Mouse (Mus musculus) heart, postnatal 10 days (tissue): ENCODE results near the gene Gm9837. TPM values are rescaled to one million over a fixed set of nuclear protein-coding genes. Genes with fewer than 3 reads are reported as not detected.
"Not testable (repeated sequence)": the region's sequence is repeated elsewhere in the genome, so short reads cannot be mapped to it uniquely, and the experiment has no call there.

Source experiments
- DNase-seq, 2 experiments: peaks; one replicate each; pipeline ENCODE4 v3.0.0; 2021
- intact Hi-C: fragments of 180-260 bp; cut with DNase I; formaldehyde crosslinking; loops from one replicate; pipeline ENCODE4 v1.15.1; 2025
- total RNA-seq, 2 experiments: library from RNA; stranded (reverse); gene quantifications; 2 replicates each; pipeline ENCODE4 v1.2.3; 2021

The Gm9837 gene
- total RNA-seq, 2 experiments from 2014 or later, result not detected

DNA sequence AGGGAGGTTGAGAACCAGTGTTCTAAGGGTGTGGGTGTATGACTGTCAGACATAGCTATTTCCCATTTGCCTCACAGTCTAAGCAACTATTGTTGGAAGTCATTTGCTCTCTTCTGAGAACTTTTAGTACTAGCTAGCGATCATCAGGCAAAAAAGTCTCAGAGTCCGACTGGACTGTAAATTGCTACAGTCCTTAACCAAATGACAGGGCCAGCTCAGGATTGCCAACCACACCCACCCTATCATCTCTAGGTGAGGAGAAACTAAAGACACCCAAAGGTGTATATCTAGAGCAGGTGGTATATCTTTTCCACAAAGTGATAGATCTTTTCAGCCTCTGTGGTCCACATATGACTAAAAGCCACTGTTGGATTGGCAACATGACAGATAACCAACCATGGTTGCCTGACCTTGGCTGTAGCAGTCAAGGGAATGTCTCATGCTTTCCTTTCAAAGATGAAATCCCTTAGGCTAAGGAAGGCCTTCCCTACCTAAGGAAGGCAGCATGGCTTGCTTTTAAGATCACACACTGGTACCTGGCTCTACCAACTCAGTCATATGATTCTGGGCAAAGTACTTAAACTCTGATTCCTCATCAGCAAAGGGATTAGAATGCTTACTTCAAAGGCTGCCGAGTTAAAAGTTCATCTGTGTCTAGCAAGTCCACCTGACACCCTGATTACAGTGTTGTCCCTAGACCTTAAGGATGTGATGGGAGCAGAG is 42.1 kb downstream of the Gm9837 start:
- intact Hi-C loops, result no loop called here
- DNase-seq, result no peak

DNA sequence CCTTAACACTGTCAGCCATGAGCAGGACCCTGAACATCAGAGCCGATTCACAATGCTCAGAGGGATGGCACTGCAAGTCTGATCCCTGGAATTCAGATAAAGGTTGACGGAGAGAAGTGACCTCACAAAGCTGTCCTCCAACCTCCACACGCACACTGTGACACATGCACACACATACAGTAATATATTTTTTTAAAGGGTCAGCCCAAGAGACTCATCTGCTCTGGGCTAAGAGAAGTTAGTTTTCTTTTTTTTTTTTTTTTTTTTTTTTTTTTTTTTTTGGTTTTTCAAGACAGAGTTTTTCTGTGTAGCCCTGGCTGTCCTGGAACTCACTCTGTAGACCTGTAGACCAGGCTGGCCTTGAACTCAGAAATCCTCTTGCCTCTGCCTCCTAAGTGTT is 43.4 kb downstream of the Gm9837 start:
- DNase-seq, intact Hi-C loops: not testable (repeated sequence)

GRCm38 (mm10) chr11:53425711-53426255 is 44.5 kb downstream of the Gm9837 start:
- DNase-seq, result no peak
- intact Hi-C loops, result no loop called here

DNA sequence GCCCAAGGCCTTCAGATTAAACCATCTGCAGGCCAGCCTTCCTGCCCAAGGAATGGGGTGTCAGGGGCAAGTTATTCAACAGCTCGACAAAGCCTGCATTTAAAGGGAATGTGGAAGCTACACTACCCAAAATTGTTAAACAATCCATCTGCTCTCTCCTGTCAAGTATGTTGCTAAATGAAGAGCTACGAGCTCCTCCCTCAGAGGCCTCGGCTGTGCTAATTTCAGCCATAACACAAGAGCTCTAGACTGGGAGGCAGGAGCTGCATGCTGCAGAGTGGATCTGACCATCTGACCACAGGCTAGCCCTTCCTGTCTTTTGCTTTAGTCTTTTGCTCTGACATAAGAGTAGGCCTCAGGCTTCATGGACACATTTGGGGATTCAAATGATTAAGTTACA is 45.0 kb downstream of the Gm9837 start:
- intact Hi-C loops, result no loop called here
- no peak for DNase-seq

DNA sequence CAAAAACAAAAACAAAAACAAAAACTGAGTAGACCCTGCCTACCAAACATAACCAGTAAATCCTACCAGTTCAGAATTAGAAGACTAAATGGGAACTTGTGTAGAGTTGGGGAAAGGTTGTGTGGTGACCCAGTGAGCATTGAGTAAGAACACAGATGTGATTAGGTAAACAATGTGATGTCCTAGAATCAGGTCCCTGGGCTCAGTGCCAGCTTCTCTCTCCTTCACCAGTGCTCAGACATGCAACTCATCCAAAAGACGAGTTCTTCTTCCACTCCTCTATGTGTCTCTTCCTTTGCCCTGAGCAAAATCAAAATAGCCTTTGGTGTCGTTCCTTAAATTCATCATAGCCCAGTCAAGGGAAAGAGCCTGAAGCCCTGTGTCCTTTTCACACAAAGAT is 45.5 kb downstream of the Gm9837 start:
- no peak for DNase-seq
- intact Hi-C loops, result no loop called here

DNA sequence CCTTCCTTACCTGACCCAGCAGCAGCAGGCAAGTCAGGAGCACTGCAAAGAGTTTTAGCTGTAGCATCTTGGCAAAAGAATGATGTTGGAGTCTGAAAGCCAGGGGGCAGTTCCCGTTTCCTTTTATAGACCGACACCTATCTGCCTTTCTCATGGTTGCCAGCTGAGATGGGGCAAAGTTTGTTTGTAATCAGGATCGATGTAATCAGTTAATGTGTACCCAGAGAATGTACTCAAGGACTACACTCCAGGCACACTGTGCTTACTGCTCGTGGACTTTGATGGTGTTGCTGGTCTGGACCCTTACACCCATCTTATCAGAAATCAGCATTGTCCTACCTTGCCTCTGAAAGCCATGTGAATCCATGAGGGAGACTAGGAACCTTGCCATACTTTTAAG is 47.2 kb downstream of the Gm9837 start, which contains the start of gene Leap2:
Gene Leap2 (minus strand): TSS at position 135 of the 400 bp plus-strand sequence.
- DNase-seq, result no peak
- intact Hi-C loops, result no loop called here

Other genes with a start within 250 kb of the Gm9837 start
- gene Hspa4, start 170.0 kb downstream of the Gm9837 start, total RNA-seq, result 100 to 1,000 TPM; 128 to 136 TPM
- gene Zcchc10, start 145.8 kb downstream of the Gm9837 start, total RNA-seq, result 1 to 10 TPM; 7.5 to 8.1 TPM
- 100 to 1,000 TPM; 127 to 129 TPM for gene Aff4, start 119.6 kb downstream of the Gm9837 start, total RNA-seq
- not detected for gene Leap2, start 47.3 kb downstream of the Gm9837 start, total RNA-seq
- gene Uqcrq, start 39.6 kb downstream of the Gm9837 start, total RNA-seq, result 1,000 to 10,000 TPM; 2,089 to 2,111 TPM
- gene Gdf9, start 39.5 kb downstream of the Gm9837 start, total RNA-seq, result under 1 TPM; 0.14 to 0.32 TPM
- under 1 TPM in 1 of 2 experiments, not detected in 1; 0.10 TPM for gene Gm10447, start 13.4 kb downstream of the Gm9837 start, total RNA-seq
- gene Shroom1, start 13.3 kb downstream of the Gm9837 start, total RNA-seq, result under 1 TPM; 0.55 to 0.69 TPM
- not detected for gene Gm9945, start 9.7 kb upstream of the Gm9837 start, total RNA-seq
- under 1 TPM; 0.10 TPM for gene Sowaha, start 9.8 kb upstream of the Gm9837 start, total RNA-seq
- gene Sept8, start 48.8 kb upstream of the Gm9837 start, total RNA-seq, result 10 to 100 TPM; 62.5 to 62.7 TPM
- gene Kif3a, start 96.9 kb upstream of the Gm9837 start, total RNA-seq, result 10 to 100 TPM; 12.3 to 14.4 TPM
- not detected for gene Il4, start 148.2 kb upstream of the Gm9837 start, total RNA-seq
- gene Il13, start 164.2 kb upstream of the Gm9837 start, total RNA-seq, result not detected
- 10 to 100 TPM in 1 of 2 experiments, 1 to 10 TPM in 1; 10.0 to 11.2 TPM for gene Rad50, start 236.8 kb upstream of the Gm9837 start, total RNA-seq